Mouse (Mus musculus): ENCODE results near the gene Vmn1r52. TPM values are rescaled to one million over a fixed set of nuclear protein-coding genes. Genes with fewer than 3 reads are reported as not detected.
"Not testable (repeated sequence)": the region's sequence is repeated elsewhere in the genome, so short reads cannot be mapped to it uniquely, and the experiment has no call there.

The Vmn1r52 gene
- polyA plus RNA-seq (2015; fragmentation: Nextera tagmentation; extraction: Ambion mirVana) = not detected in 2 replicates

- no peak for ATAC-seq (ENCODE audit: low FRiP score, low read depth)
- H3K9me3 ChIP-seq = no peaks in the 10 kb centered on the region
- no peak within 1 kb of the TSS for H3K4me2 ChIP-seq
- no peaks in the 10 kb centered on the region for H3K4me1 ChIP-seq (replicated peaks)
- no peak within 1 kb of the TSS for H3K27ac ChIP-seq (replicated peaks)
- WGBS = 83% methylated on average over 2 of the region's 2 CpGs
- H3K27me3 ChIP-seq = no peaks in the 10 kb centered on the region
- H3K4me3 ChIP-seq = no peak within 1 kb of the TSS
- H3K36me3 ChIP-seq = no peaks in the 10 kb centered on the region
- no peak within 1 kb of the TSS for H3K9ac ChIP-seq
These were observed at the start of gene Vmn1r52 for GRCm38 (mm10) chr6:90174508-90174907. Gene Vmn1r52 (plus strand): TSS chr6:90174808.

- WGBS = 81% methylated on average over 3 of the region's 3 CpGs
- Histone ChIP-seq H3K27me3 (no peaks in the 10 kb centered on the region), H3K4me2 (no peak overlapping the region), H3K27ac (replicated peaks) (no peak overlapping the region), H3K9me3 (no peaks in the 10 kb centered on the region), H3K9ac (no peak overlapping the region), H3K4me1 (replicated peaks) (no peaks in the 10 kb centered on the region), H3K4me3 (no peak overlapping the region), H3K36me3 (no peaks in the 10 kb centered on the region)
- ATAC-seq (ENCODE audit: low FRiP score, low read depth) = no peak
These were observed 14.5 kb upstream of the Vmn1r52 start for GRCm38 (mm10) chr6:90160139-90160538.

DNA sequence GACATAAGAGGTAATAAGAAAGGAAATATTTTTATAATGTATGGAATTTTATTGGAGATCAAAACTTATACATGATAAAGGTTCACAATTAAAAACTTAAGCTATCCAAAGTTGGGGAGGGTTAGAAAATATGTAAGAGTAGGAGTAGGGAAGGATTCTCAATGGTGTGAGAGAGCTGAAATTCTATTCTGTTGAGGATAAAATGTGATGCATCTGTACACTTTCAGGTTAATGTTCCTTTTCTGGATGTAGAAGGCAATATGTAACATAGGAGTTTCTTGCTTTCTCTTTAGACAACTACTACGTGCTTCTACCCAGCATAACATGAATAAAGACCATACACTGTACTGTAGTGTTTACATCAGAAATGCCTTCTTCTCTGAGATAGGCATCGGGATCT lies 27.9 kb downstream of the Vmn1r52 start, which contains the start of gene V1ra8:
V1ra8 (plus strand) TSS at position 301 of the 400 bp plus-strand sequence.
- H3K27ac ChIP-seq (replicated peaks); H3K27me3 ChIP-seq; H3K4me2 ChIP-seq; H3K9ac ChIP-seq; H3K36me3 ChIP-seq; H3K4me3 ChIP-seq; H3K9me3 ChIP-seq; ATAC-seq (ENCODE audit: low FRiP score, low read depth); H3K4me1 ChIP-seq (replicated peaks): not testable (repeated sequence)
- WGBS = 81% methylated on average over 2 of the region's 2 CpGs

- Histone ChIP-seq H3K9ac (no peak within 1 kb of the TSS), H3K4me2 (no peak within 1 kb of the TSS), H3K36me3 (no peaks in the 10 kb centered on the region), H3K27me3 (no peaks in the 10 kb centered on the region), H3K27ac (replicated peaks) (no peak within 1 kb of the TSS), H3K9me3 (no peaks in the 10 kb centered on the region), H3K4me3 (no peak within 1 kb of the TSS), H3K4me1 (replicated peaks) (no peaks in the 10 kb centered on the region)
- WGBS = 83% methylated on average over 1 of the region's 1 CpGs
- no peak for ATAC-seq (ENCODE audit: low FRiP score, low read depth)
These were observed 49.7 kb downstream of the Vmn1r52 start, which contains the start of gene Vmn1r53 for GRCm38 (mm10) chr6:90224338-90224737. Gene Vmn1r53 (minus strand): TSS chr6:90224438.

Other genes with a start within 250 kb of the Vmn1r52 start
- gene Vmn1r45, start 234.2 kb upstream of the Vmn1r52 start, polyA plus RNA-seq (2015; fragmentation: Nextera tagmentation; extraction: Ambion mirVana) = not detected in 2 replicates
- gene Vmn1r46, start 205.5 kb upstream of the Vmn1r52 start, polyA plus RNA-seq (2015; fragmentation: Nextera tagmentation; extraction: Ambion mirVana) = not detected in 2 replicates
- not detected in 2 replicates for gene Vmn1r47, start 158.7 kb upstream of the Vmn1r52 start, polyA plus RNA-seq (2015; fragmentation: Nextera tagmentation; extraction: Ambion mirVana)
- not detected in 2 replicates for gene Vmn1r48, start 138.0 kb upstream of the Vmn1r52 start, polyA plus RNA-seq (2015; fragmentation: Nextera tagmentation; extraction: Ambion mirVana)
- not detected in 2 replicates for gene Vmn1r49, start 96.3 kb upstream of the Vmn1r52 start, polyA plus RNA-seq (2015; fragmentation: Nextera tagmentation; extraction: Ambion mirVana)
- not detected in 2 replicates for gene Vmn1r50, start 73.4 kb upstream of the Vmn1r52 start, polyA plus RNA-seq (2015; fragmentation: Nextera tagmentation; extraction: Ambion mirVana)
- gene Vmn1r51, start 52.2 kb upstream of the Vmn1r52 start, polyA plus RNA-seq (2015; fragmentation: Nextera tagmentation; extraction: Ambion mirVana) = 0.05 TPM in 2 replicates
- gene V1ra8, start 28.0 kb downstream of the Vmn1r52 start, polyA plus RNA-seq (2015; fragmentation: Nextera tagmentation; extraction: Ambion mirVana) = not detected in 2 replicates
- not detected in 2 replicates for gene Vmn1r53, start 49.6 kb downstream of the Vmn1r52 start, polyA plus RNA-seq (2015; fragmentation: Nextera tagmentation; extraction: Ambion mirVana)
- not detected in 2 replicates for gene Vmn1r54, start 71.5 kb downstream of the Vmn1r52 start, polyA plus RNA-seq (2015; fragmentation: Nextera tagmentation; extraction: Ambion mirVana)
- gene BC048671, start 126.4 kb downstream of the Vmn1r52 start, polyA plus RNA-seq (2015; fragmentation: Nextera tagmentation; extraction: Ambion mirVana) = not detected in 2 replicates
- gene Chst13, start 150.4 kb downstream of the Vmn1r52 start, polyA plus RNA-seq (2015; fragmentation: Nextera tagmentation; extraction: Ambion mirVana) = 0.12 TPM in 1 of 2 replicates, not detected in the other
- not detected in 2 replicates for gene Uroc1, start 158.5 kb downstream of the Vmn1r52 start, polyA plus RNA-seq (2015; fragmentation: Nextera tagmentation; extraction: Ambion mirVana)
- gene Zxdc, start 194.7 kb downstream of the Vmn1r52 start, polyA plus RNA-seq (2015; fragmentation: Nextera tagmentation; extraction: Ambion mirVana) = 9.8 and 11.2 TPM in 2 replicates

Data from hindbrain, embryonic 15.5 days (tissue).